Mouse (Mus musculus) v-Abl transformed pro-B cells (cell line): ENCODE results near the gene Klf17.
"Not testable (repeated sequence)": the region's sequence is repeated elsewhere in the genome, so short reads cannot be mapped to it uniquely, and the experiment has no call there.

ENCODE experiments used
- in situ Hi-C, 2 experiments: fragments of 400-800 bp; cut with MboI; formaldehyde crosslinking; loops; one replicate each; pipeline ENCODE4 v1.15.1; 2025; ENCODE audit not compliant: unreplicated experiment in 2 of 2

Klf17 gene

DNA sequence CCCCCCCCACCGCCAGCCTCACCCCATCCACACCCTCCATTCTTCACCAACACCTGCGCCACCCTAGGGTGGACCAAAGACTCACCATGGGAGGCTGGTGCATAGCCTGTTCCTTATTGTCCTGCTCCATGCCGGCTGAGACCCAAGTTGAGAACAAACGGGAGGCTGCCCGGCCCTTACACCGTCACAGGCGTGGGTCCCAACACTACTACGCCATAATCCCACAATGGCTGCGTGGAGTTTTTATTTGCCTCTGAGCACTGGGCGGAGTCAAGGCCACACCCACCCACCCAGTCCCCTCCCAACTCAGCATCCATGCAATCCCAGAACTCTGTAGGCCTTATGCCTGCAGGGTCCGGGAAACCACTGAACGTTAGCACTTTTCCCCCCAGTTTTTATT, at the start of gene Klf17:
Gene Klf17, minus strand, starts transcription at position 233 of the 400 bp plus-strand sequence.
- in situ Hi-C loops: loop anchor here in 1 of 2 experiments (10.0 kb wide), 1 partner anchor 51 kb away; no protein-coding TSS in a partner anchor

DNA sequence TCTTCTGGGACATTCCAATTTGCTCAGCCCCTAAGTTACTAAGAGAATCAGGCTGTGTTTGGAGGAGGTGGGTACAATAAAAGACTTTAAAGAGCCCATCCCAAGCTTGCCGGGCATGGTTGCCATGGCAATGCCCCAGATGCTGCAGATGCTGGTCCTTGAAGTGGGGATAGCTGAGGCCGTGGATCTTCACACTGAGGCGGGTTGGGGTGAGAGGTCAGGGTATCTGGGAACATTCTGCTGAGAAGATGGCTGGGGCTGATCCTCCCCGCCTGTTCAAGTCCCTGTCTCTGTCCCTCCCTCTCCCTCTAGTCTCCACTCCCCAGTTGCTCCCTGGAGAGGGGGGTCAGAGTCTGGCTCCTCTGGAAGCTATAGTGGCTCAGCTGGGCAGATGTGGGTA, 48.9 kb upstream of the Klf17 start:
- in situ Hi-C loops: loop anchor here in 1 of 2 experiments (10.0 kb wide), 1 partner anchor 760 kb away; no protein-coding TSS in a partner anchor

DNA sequence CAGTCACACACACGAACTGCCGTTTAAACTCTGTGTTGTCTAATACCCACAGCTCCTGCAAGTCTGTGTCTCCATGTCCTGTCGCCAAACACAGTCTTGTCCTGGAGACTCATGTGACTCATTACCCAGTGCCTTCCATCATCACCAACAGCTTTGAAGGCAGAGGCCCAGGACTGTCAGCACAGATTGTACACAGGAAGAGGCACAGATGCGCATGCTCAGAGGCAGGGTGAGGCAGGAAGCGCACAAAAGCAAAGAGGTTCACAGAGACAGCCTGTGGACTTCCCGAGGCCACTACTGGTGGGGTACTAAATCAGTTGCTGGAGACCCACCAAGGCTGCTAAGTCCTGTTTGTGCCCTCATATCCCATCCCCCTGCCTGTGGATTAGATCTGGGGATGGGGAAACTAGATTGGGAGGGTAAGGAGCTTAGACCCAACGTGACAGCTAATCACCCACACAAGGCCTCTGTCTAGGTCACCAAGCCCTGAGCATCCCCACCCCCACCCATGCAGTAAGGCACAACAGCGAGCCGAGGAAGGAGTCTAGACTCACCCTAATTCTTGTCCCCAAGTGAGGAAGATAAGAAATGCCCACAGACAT, 48.2 kb upstream of the Klf17 start:
- in situ Hi-C loops: loop anchor here in 1 of 2 experiments (10.0 kb wide), 1 partner anchor 761 kb away; no protein-coding TSS in a partner anchor

- in situ Hi-C loops: loop anchor here in 1 of 2 experiments (10.0 kb wide), 1 partner anchor 764 kb away; no protein-coding TSS in a partner anchor
Measured at GRCm38 (mm10) chr4:117810933-117811332, 45.5 kb upstream of the Klf17 start.

DNA sequence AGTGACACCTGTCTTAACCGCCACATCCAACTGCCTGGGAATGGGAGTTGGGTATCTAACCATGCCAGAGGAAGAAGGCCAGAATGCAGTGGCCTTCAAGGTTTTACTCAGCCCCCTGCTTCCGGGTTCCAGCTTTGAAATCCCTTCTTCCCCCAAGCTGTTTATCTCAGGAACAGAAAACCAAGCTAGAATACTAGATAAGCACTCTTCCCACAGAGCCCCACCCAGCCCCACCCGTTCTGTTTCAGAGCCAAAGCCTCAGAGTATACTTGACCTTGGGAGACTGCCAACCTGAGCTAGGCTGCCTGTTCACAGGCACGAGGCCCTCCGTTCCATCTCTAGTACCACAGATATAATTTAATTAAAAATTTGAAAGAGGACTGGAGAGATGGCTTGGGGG, 41.5 kb upstream of the Klf17 start:
- in situ Hi-C loops: no loop called here

GRCm38 (mm10) chr4:117799904-117800303, 34.5 kb upstream of the Klf17 start:
- in situ Hi-C loops: no loop called here

DNA sequence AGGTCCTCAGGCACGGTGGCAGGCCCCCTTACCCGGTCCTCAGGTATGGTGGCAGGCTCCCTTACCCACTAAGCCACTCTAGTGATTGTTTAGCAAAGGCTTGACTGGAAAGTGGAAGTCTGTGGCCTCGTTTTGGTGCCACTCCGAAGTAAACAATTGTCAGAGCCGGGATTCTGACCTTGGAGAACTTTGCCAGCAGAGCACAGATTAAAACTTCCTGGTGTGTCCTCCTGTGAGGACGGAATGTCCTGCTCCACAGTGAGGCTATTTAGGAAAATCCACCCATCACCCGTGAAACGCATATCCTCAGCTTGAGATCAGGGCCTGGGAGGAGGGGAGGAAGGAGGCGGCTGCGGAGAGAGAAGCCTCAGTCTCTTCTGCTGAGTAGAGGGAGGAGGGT, 22.9 kb upstream of the Klf17 start:
- in situ Hi-C loops: no loop called here

GRCm38 (mm10) chr4:117786963-117787362, 21.5 kb upstream of the Klf17 start:
- in situ Hi-C loops: no loop called here

GRCm38 (mm10) chr4:117782908-117783307, 17.5 kb upstream of the Klf17 start:
- in situ Hi-C loops: no loop called here

DNA sequence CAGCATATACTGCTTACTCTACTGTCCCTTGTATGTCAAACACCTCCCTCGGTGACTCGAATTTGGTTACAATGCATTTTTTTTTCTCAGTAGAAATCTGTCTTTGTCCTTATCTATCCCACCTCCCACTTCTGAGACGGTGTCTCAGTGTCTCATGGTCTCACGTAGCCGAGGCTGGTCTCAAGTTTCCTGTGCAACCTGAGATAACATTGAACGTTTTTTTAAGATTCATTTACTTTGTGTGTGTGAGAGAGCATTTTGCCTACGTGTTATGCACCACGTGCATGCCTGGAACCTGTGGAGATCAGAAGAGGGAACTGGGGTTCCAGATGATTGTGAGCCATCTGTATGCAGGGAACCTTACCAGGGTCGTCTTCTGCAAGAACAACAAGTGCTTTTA, 7.5 kb upstream of the Klf17 start:
- in situ Hi-C loops: loop anchor here in 1 of 2 experiments (10.0 kb wide), 2 partner anchors 68 to 508 kb away; no protein-coding TSS in a partner anchor

DNA sequence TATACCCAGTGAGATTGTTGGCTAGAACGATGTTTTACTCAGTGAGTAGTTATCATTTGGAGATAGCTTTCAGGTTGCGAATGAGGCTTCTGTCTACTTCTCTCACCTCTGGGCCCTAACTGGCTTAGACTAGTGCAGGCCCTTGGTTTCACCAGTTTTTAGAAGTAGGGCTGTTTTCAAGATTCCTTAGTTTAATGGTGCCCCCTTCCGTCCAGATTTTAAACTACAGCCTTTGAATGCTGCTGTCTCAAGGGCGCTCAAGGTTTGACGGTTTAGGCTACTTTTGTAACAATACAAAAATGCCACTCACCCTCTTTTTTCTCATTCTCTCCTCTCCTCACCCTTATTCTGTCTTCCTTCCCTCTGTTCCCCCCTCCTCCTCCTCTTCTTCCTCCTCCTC, 5.5 kb upstream of the Klf17 start:
- in situ Hi-C loops: loop anchor here in 1 of 2 experiments (10.0 kb wide), 2 partner anchors 66 to 506 kb away; no protein-coding TSS in a partner anchor

DNA sequence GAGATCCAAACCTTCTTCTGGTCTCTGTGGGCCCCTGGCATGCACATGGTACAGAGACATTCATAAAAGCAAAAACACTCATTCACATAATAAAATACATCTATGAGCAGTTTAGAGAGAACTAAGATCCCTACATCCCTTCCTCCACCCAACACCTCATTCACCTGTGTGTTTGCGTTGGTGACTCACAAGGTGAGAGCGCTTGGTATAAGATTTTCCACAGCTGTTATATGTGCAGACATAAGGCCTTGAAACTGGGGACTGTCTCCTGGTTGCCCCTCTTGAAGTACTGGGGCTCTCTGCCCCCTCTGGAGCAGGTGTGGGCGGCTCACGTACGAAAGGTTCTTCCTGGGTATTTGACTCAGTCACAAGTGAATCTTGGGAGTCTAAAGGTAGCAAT, 5.3 kb downstream of the Klf17 start:
- in situ Hi-C loops: loop anchor here in 1 of 2 experiments (10.0 kb wide), 1 partner anchor 45 kb away; no protein-coding TSS in a partner anchor

GRCm38 (mm10) chr4:117752469-117752868, 13.0 kb downstream of the Klf17 start:
- in situ Hi-C loops: not testable (repeated sequence)

- in situ Hi-C loops: no loop called here
Measured at GRCm38 (mm10) chr4:117737559-117737958, 27.9 kb downstream of the Klf17 start.

- in situ Hi-C loops: no loop called here
Measured at GRCm38 (mm10) chr4:117731926-117732325, 33.5 kb downstream of the Klf17 start.

DNA sequence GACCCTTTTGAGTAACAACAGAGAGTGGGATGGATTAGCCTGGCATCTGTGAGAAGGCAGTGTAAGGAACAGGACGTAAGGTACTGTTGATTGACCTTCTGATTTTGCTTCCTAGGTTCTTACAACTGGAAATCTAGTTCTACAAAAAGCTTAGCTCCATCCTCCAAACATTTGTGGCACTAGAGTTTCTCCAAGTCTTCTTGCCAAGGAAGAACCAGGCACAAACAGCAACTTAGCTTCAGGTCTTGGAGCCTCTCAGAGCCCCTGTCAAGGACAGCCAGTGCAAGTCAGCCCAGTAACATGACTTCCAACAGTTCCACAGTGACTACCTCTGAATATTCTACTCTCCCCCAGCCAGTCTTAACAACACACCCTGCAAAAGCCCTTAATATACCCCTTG, 41.3 kb downstream of the Klf17 start, which contains the start of gene Gm12845:
Gene Gm12845, plus strand, starts transcription at position 301 of the 400 bp plus-strand sequence.
- in situ Hi-C loops: loop anchor here in 1 of 2 experiments (25.0 kb wide), 1 partner anchor 838 kb away; no protein-coding TSS in a partner anchor

DNA sequence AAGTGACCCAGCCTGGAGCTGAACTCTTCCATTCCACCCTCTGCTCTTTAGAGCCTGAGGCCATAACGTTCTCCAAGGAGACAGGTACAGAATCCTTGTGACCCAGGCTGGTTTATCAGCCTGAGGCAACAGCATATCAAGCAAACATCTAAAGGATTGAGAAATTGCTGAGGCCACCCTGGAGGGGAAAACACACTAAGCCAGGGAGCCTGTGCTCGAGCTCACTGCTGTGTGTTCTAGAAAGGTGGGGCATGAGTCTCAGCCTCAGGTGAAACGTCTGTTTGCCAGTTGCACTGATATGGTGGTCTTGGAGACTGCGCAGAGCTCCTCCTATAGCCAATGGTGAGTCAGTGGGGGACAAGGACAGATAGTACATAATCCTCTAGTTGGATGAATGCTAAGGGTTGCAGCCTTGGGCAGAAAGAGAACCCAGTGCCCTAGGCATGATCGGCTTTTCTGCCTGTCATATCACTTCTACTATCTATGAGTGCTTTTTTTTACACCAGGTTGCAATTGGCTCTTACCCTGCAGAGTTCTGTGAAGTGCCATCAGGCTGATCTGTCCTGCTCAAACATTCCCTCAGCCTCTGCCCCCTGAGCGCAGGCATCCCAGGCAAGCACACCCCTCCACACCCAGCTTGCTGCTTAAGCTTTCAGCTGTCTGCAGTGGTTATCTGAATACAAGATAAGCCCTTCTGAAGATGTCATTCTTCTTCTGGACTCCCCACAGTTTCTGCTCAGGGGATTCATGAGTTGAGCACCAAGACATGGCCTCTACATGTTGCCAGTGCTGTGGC, 51.9 kb downstream of the Klf17 start:
- in situ Hi-C loops: loop anchor here (10.0 to 25.0 kb wide), 3 partner anchors 51 to 849 kb away; partner anchors contain the start of gene Klf17 (in 1 of the 2)

DNA sequence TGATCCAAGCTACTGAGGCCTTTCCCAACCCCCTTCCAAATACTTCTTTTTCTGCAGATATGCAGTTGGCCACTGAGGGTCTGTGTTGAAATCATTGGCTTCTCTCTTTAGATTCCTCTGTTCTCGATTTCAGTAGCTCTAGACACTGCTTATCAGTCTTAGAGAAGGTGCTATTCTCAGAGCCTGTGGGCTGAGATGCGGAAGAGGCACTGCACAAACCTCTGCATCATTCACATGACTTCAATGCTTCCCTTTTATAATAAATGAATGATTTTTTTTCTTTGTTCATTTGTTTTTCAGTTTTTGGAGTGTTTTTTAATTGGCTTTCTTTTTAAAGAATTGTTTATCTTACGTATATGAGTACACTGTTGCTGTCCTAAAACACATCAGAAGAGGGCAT, 53.1 kb downstream of the Klf17 start:
- in situ Hi-C loops: loop anchor here (10.0 to 25.0 kb wide), 3 partner anchors 52 to 850 kb away; partner anchors contain the start of gene Klf17 (in 1 of the 2)

- in situ Hi-C loops: loop anchor here (10.0 to 25.0 kb wide), 6 partner anchors 66 to 866 kb away; no protein-coding TSS in a partner anchor
Measured at GRCm38 (mm10) chr4:117708780-117709550, 56.5 kb downstream of the Klf17 start.
